Mouse (Mus musculus) hindbrain, embryonic 11.5 days (tissue): ENCODE measurements around the gene Efcab11. TPM values are rescaled to one million over a fixed set of nuclear protein-coding genes. Genes with fewer than 3 reads are reported as not detected.

Source experiments
- ATAC-seq: fragments of 200-750 bp; cut with Nextera tagmentation; 2 replicates; pipeline ENCODE4 v1.8.0; 2017; ENCODE audit warnings: mild to moderate bottlenecking, moderate TSS enrichment, moderate library complexity; ENCODE audit not compliant: low FRiP score
- DNase-seq: peaks from one replicate; pipeline ENCODE4 v3.0.0-alpha.2; 2015; ENCODE audit warnings: low spot score
- H3K27ac ChIP-seq: fragments of 300-500 bp; sonication (generic); 2 replicates; pipeline ENCODE4 v1.5.1; 2014; ENCODE audit warnings: mild to moderate bottlenecking, low read depth, low read length
- H3K27me3 ChIP-seq: fragments of 300-500 bp; sonication (generic); 2 replicates; pipeline ENCODE4 v1.6.1; 2014; ENCODE audit warnings: mild to moderate bottlenecking, low read length, moderate library complexity, mixed read lengths; ENCODE audit not compliant: control insufficient read depth, insufficient read depth
- H3K36me3 ChIP-seq: fragments of 300-500 bp; sonication (generic); 2 replicates; pipeline ENCODE4 v1.6.1; 2014; ENCODE audit warnings: mild to moderate bottlenecking, low read length, moderate library complexity, mixed read lengths; ENCODE audit not compliant: control insufficient read depth, insufficient read depth
- H3K4me1 ChIP-seq: fragments of 300-500 bp; sonication (generic); replicated peaks from 2 replicates; pipeline ENCODE4 v1.6.1; 2014; ENCODE audit warnings: low read length, mixed read lengths; ENCODE audit not compliant: control insufficient read depth, insufficient read depth
- H3K4me2 ChIP-seq: fragments of 300-500 bp; sonication (generic); replicated peaks from 2 replicates; pipeline ENCODE4 v1.6.1; 2014; ENCODE audit warnings: mild to moderate bottlenecking, low read depth, low read length
- H3K4me3 ChIP-seq: fragments of 300-500 bp; sonication (generic); 2 replicates; pipeline ENCODE4 v1.5.1; 2014; ENCODE audit warnings: low read depth, low read length
- H3K9ac ChIP-seq: fragments of 300-500 bp; sonication (generic); 2 replicates; pipeline ENCODE4 v1.6.1; 2014; ENCODE audit warnings: low read depth, low read length
- H3K9me3 ChIP-seq: fragments of 300-500 bp; sonication (generic); 2 replicates; pipeline ENCODE4 v1.6.1; 2016; ENCODE audit warnings: low read length; ENCODE audit not compliant: control insufficient read depth
- WGBS: fragments of 180-500 bp; shearing (Covaris S2); extraction: QIAGEN DNeasy Blood & Tissue Kit; methylation state at CpG from one replicate; pipeline ENCODE4 v1.1.7; 2014; 5-methylcytosine and 5-hydroxymethylcytosine counted together
- polyA plus RNA-seq: library from polyadenylated mRNA; unstranded; fragments of >200 nt; fragmentation: Nextera tagmentation; extraction: Ambion mirVana; gene quantifications from 2 replicates; pipeline ENCODE4 v1.2.1, GENCODE M21; 2014

Efcab11 gene
- polyA plus RNA-seq, 1 experiment from 2014 or later: 25.6 TPM

- 54% methylated on average over 5 of the region's 5 CpGs for WGBS
- no peaks in the 10 kb centered on the region for H3K27me3 ChIP-seq
- no peak overlapping the region for H3K27ac ChIP-seq
- no peaks in the 10 kb centered on the region for H3K4me1 ChIP-seq
- no peak overlapping the region for H3K9ac ChIP-seq
- no peak overlapping the region for H3K4me2 ChIP-seq
- no peak for DNase-seq
- no peak overlapping the region for H3K4me3 ChIP-seq
- no peak for ATAC-seq
- H3K9me3 ChIP-seq: no peaks in the 10 kb centered on the region
- H3K36me3 ChIP-seq: no peaks in the 10 kb centered on the region
Observed at GRCm38 (mm10) chr12:99712214-99712613, 172.0 kb downstream of the Efcab11 start.

- WGBS: 91% methylated on average over 8 of the region's 8 CpGs
- ATAC-seq: no peak
Observed at GRCm38 (mm10) chr12:99702248-99702647, 182.0 kb downstream of the Efcab11 start.

GRCm38 (mm10) chr12:99700380-99700779 lies 183.9 kb downstream of the Efcab11 start:
- DNase-seq (no peak), ATAC-seq (no peak)
- H3K4me3 ChIP-seq: no peak overlapping the region
- H3K27ac ChIP-seq: no peak overlapping the region
- no peaks in the 10 kb centered on the region for H3K9me3 ChIP-seq
- no peak overlapping the region for H3K4me2 ChIP-seq
- WGBS: 79% methylated on average over 7 of the region's 7 CpGs
- H3K9ac ChIP-seq: no peak overlapping the region
- no peaks in the 10 kb centered on the region for H3K36me3 ChIP-seq
- no peaks in the 10 kb centered on the region for H3K27me3 ChIP-seq
- no peaks in the 10 kb centered on the region for H3K4me1 ChIP-seq

More at GRCm38 (mm10) chr12:99702248-99702647, 182.0 kb downstream of the Efcab11 start:
- no peak for DNase-seq
- no peak overlapping the region for H3K4me3 ChIP-seq
- H3K27ac ChIP-seq: no peak overlapping the region
- no peaks in the 10 kb centered on the region for H3K36me3 ChIP-seq
- no peaks in the 10 kb centered on the region for H3K9me3 ChIP-seq
- no peaks in the 10 kb centered on the region for H3K27me3 ChIP-seq
- no peaks in the 10 kb centered on the region for H3K4me1 ChIP-seq
- H3K9ac ChIP-seq: no peak overlapping the region
- no peak overlapping the region for H3K4me2 ChIP-seq

GRCm38 (mm10) chr12:99699379-99700023 lies 184.7 kb downstream of the Efcab11 start:
- Histone ChIP-seq H3K9me3 (no peaks in the 10 kb centered on the region), H3K9ac (no peak overlapping the region), H3K4me2 (no peak overlapping the region), H3K27ac (no peak overlapping the region), H3K36me3 (no peaks in the 10 kb centered on the region), H3K27me3 (no peaks in the 10 kb centered on the region), H3K4me1 (no peaks in the 10 kb centered on the region), H3K4me3 (no peak overlapping the region)
- WGBS: 72% methylated on average over 5 of the region's 5 CpGs
- DNase-seq (no peak), ATAC-seq (no peak)

GRCm38 (mm10) chr12:99694066-99694465 lies 190.2 kb downstream of the Efcab11 start:
- Histone ChIP-seq H3K4me3 (no peak overlapping the region), H3K36me3 (no peaks in the 10 kb centered on the region), H3K27me3 (no peaks in the 10 kb centered on the region), H3K9ac (no peak overlapping the region), H3K4me2 (no peak overlapping the region), H3K27ac (no peak overlapping the region), H3K4me1 (no peaks in the 10 kb centered on the region), H3K9me3 (no peaks in the 10 kb centered on the region)
- 92% methylated on average over 3 of the region's 3 CpGs for WGBS
- ATAC-seq (no peak), DNase-seq (no peak)

GRCm38 (mm10) chr12:99686418-99686992 lies 197.7 kb downstream of the Efcab11 start:
- DNase-seq (no peak), ATAC-seq (no peak)
- Histone ChIP-seq H3K9me3 (no peaks in the 10 kb centered on the region), H3K9ac (no peak overlapping the region), H3K4me3 (no peak overlapping the region), H3K27me3 (no peaks in the 10 kb centered on the region; the same call in 1 of the 2 replicates), H3K36me3 (no peaks in the 10 kb centered on the region), H3K4me1 (no peaks in the 10 kb centered on the region), H3K27ac (no peak overlapping the region), H3K4me2 (no peak overlapping the region)
- 76% methylated on average over 6 of the region's 6 CpGs for WGBS

GRCm38 (mm10) chr12:99685451-99686100 lies 198.7 kb downstream of the Efcab11 start:
- ATAC-seq: no peak
- no peaks in the 10 kb centered on the region; the same call in 1 of the 2 replicates for H3K27me3 ChIP-seq

GRCm38 (mm10) chr12:99681681-99682080 lies 202.6 kb downstream of the Efcab11 start:
- no peak overlapping the region for H3K27ac ChIP-seq
- H3K4me1 ChIP-seq: no peaks in the 10 kb centered on the region
- ATAC-seq (no peak), DNase-seq (no peak)
- H3K9ac ChIP-seq: no peak overlapping the region
- H3K4me3 ChIP-seq: no peak overlapping the region
- WGBS: 42% methylated on average over 4 of the region's 4 CpGs
- H3K4me2 ChIP-seq: no peak overlapping the region
- no peaks in the 10 kb centered on the region for H3K36me3 ChIP-seq
- no peaks in the 10 kb centered on the region for H3K9me3 ChIP-seq
- no peaks in the 10 kb centered on the region; the same call in 1 of the 2 replicates for H3K27me3 ChIP-seq

More at GRCm38 (mm10) chr12:99685451-99686100, 198.7 kb downstream of the Efcab11 start:
- no peak overlapping the region for H3K4me2 ChIP-seq
- H3K9me3 ChIP-seq: no peaks in the 10 kb centered on the region
- H3K9ac ChIP-seq: no peak overlapping the region
- no peaks in the 10 kb centered on the region for H3K4me1 ChIP-seq
- DNase-seq: no peak
- WGBS: 88% methylated on average over 11 of the region's 11 CpGs
- no peaks in the 10 kb centered on the region for H3K36me3 ChIP-seq
- H3K4me3 ChIP-seq: no peak overlapping the region
- H3K27ac ChIP-seq: no peak overlapping the region

- no peak for ATAC-seq
- Histone ChIP-seq H3K36me3 (no peaks in the 10 kb centered on the region), H3K9ac (no peak overlapping the region), H3K4me1 (no peaks in the 10 kb centered on the region), H3K27ac (no peak overlapping the region), H3K4me2 (no peak overlapping the region), H3K27me3 (no peaks in the 10 kb centered on the region), H3K4me3 (no peak overlapping the region), H3K9me3 (no peaks in the 10 kb centered on the region)
- DNase-seq: no peak
- 79% methylated on average over 4 of the region's 4 CpGs for WGBS
Observed at GRCm38 (mm10) chr12:99671866-99672191, 212.4 kb downstream of the Efcab11 start.
